In genomic region chr12:79846247-79847151, GRCm38 (mm10) we compare ENCODE assay signal across 9 mouse cellular contexts.
A peak's percentile ranks its signal among the peaks of the same experiment; 100 is the strongest.
DNase-seq lines count a peak whose midpoint lies in the region; ATAC-seq and TF ChIP-seq lines count a peak whose summit lies in the region.
"Had no signal": no experiment of that assay in that cellular context is flagged by ENCODE, and none has a peak within 500 bp of the region (broad histone marks: within the 10 kb centered on the region; RNA-seq: fewer than 3 reads in every experiment).

No protein-coding gene starts in this region.

- DNase-seq in lung, postnatal 25 days (ENCODE audit: low spot score): no peak
- DNase-seq in embryo, embryonic 10 days (ENCODE audit: low spot score): peak; percentile 81
- peak; percentile 52 for DNase-seq in retina, embryonic 14.5 days (ENCODE audit: low spot score)
- no peak for DNase-seq in thymus, adult 18-20 months
- no peak for DNase-seq in urinary bladder, adult 18-20 months (ENCODE audit: low spot score in 2 of 2)
- DNase-seq: thymus, postnatal 4 days had no signal

- H3K4me2 ChIP-seq in lung, embryonic 15.5 days: no peak overlapping the region

- no peak for ATAC-seq in lung, embryonic 15.5 days (ENCODE audit: borderline replicate concordance, extremely low read depth, low FRiP score, low TSS enrichment)

- TF ChIP-seq POLR2A in embryonic fibroblast, embryonic 13.5 days (IDR thresholded peaks at IDR 0.05; ENCODE audit: low read depth, low read length): no peak; the same call in 1 of the 2 replicates

- TF ChIP-seq CTCF in embryonic fibroblast, embryonic 13.5 days (IDR thresholded peaks at IDR 0.05; ENCODE audit: borderline replicate concordance, insufficient read depth, low read length): no peak

- no peak overlapping the region for H3K4me3 ChIP-seq in lung, embryonic 15.5 days
- no peak overlapping the region for H3K4me3 ChIP-seq in embryonic fibroblast, embryonic 13.5 days (ENCODE audit: insufficient read depth, low read length)
- H3K4me3 ChIP-seq: megakaryocyte, embryonic 14.5 days had no signal

- H3K4me1 ChIP-seq in lung, embryonic 15.5 days: peaks cover 76% of the 10 kb centered on the region
- peaks cover 5% of the 10 kb centered on the region; the same call in 1 of the 2 replicates for H3K4me1 ChIP-seq in embryonic fibroblast, embryonic 13.5 days (ENCODE audit: control insufficient read depth, insufficient read depth, low read length)

- WGBS in lung, embryonic 15.5 days: 42% methylated on average over 7 of the region's 7 CpGs

- H3K27me3 ChIP-seq in lung, embryonic 15.5 days: no peaks in the 10 kb centered on the region

- H3K9ac ChIP-seq in lung, embryonic 15.5 days: no peak overlapping the region

- no peaks in the 10 kb centered on the region for H3K36me3 ChIP-seq in lung, embryonic 15.5 days

- peak overlapping the region; percentile 52 for H3K27ac ChIP-seq in lung, embryonic 15.5 days
- peak overlapping the region; percentile 63 for H3K27ac ChIP-seq in embryonic fibroblast, embryonic 13.5 days (ENCODE audit: insufficient read depth, low read length)

- no peaks in the 10 kb centered on the region for H3K9me3 ChIP-seq in lung, embryonic 15.5 days
- H3K9me3 ChIP-seq: megakaryocyte, embryonic 14.5 days had no signal

Comparison
In these comparisons a context has a peak if more than half of its experiments do, and no peak if none do; other contexts are left out.
1. DNase-seq: peak in embryo, embryonic 10 days (single experiment) and retina, embryonic 14.5 days (single experiment); none in lung, postnatal 25 days (single experiment), thymus, adult 18-20 months (0 of 2) and urinary bladder, adult 18-20 months (0 of 2).